Mouse (Mus musculus) midbrain, embryonic 10.5 days (tissue): ENCODE results near the gene Alkal2. TPM values are rescaled to one million over a fixed set of nuclear protein-coding genes. Genes with fewer than 3 reads are reported as not detected.
A peak's percentile ranks its signal among the peaks of the same experiment; 100 is the strongest.

Source experiments
- DNase-seq: peaks from one replicate; pipeline ENCODE4 v3.0.0-alpha.2; 2017; ENCODE audit warnings: low spot score
- H3K27ac ChIP-seq: fragments of 300-500 bp; sonication (generic); replicated peaks from 2 replicates; pipeline ENCODE4 v1.5.1; 2016; ENCODE audit warnings: mild to moderate bottlenecking
- H3K27me3 ChIP-seq: fragments of 300-500 bp; sonication (generic); 2 replicates; pipeline ENCODE4 v1.6.1; 2016; ENCODE audit warnings: low read depth, mild to moderate bottlenecking; ENCODE audit not compliant: poor library complexity, severe bottlenecking
- H3K36me3 ChIP-seq: fragments of 300-500 bp; sonication (generic); 2 replicates; pipeline ENCODE4 v1.6.1; 2016; ENCODE audit warnings: mild to moderate bottlenecking, moderate library complexity
- H3K4me1 ChIP-seq: fragments of 300-500 bp; sonication (generic); 2 replicates; pipeline ENCODE4 v1.6.1; 2016
- H3K4me3 ChIP-seq: fragments of 300-500 bp; sonication (generic); 2 replicates; pipeline ENCODE4 v1.5.1; 2016; ENCODE audit warnings: mild to moderate bottlenecking, moderate library complexity
- H3K9me3 ChIP-seq: fragments of 300-500 bp; sonication (generic); replicated peaks from 2 replicates; pipeline ENCODE4 v1.6.1; 2016; ENCODE audit warnings: mild to moderate bottlenecking
- WGBS: fragments of 180-500 bp; shearing (Covaris S2); methylation state at CpG from one replicate; pipeline ENCODE4 v1.1.7; 2016; 5-methylcytosine and 5-hydroxymethylcytosine counted together
- polyA plus RNA-seq: library from polyadenylated mRNA; unstranded; fragments of >200 nt; fragmentation: Nextera tagmentation; extraction: Ambion mirVana; gene quantifications from 2 replicates; pipeline ENCODE4 v1.2.1, GENCODE M21; 2016

Gene Alkal2
- polyA plus RNA-seq, 1 experiment from 2014 or later: 0.38 TPM

DNA sequence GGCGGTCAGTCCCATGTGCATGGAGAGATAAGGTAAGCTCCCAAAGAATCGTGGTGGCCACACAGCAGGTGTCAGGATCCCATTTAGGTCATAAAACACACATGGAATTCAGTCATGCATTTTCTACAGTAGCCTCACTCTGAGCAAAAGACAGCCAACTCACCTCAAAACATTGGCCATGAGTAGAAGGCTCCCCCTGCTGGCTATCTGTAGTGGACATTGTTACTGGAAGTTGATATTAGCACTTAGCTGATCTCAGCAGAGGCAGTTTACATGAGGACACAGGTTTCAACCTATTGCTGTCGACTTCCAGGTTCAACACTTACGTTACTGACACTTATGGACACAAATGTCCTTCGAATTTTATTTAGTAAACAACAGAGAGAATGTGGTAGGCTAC lies 5.9 kb downstream of the Alkal2 start:
- peaks cover 11% of the 10 kb centered on the region for H3K36me3 ChIP-seq
- peaks cover 24% of the 10 kb centered on the region for H3K27me3 ChIP-seq
- H3K27ac ChIP-seq: no peak overlapping the region
- DNase-seq: peak; percentile 47
- 40% methylated on average over 5 of the region's 5 CpGs for whole genome bisulfite sequencing
- H3K4me3 ChIP-seq: no peak overlapping the region
- H3K4me1 ChIP-seq: no peaks in the 10 kb centered on the region
- no peaks in the 10 kb centered on the region for H3K9me3 ChIP-seq

DNA sequence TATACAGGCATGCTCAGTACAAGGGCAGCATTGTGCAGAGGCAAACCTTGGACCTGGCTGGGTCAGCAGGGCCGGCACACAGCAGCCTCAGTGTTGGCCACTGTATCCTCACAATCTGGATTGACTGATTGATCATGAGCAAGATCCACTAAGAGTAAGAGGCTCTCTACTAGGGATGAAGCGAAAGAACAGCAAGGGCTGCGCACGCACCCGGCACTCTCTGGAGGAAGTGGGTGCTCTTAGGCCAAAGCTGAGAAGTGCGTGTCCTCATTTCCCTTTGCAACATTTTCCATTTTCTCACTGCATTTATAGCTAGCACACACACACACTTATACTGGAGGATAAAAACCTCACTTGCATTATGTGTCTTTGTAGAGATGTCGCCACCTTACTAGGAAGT lies 7.3 kb downstream of the Alkal2 start:
- 85% methylated on average over 7 of the region's 7 CpGs for WGBS
- H3K4me1 ChIP-seq: no peaks in the 10 kb centered on the region
- no peak overlapping the region for H3K27ac ChIP-seq
- no peak for DNase-seq
- H3K9me3 ChIP-seq: no peaks in the 10 kb centered on the region
- peaks cover 11% of the 10 kb centered on the region for H3K27me3 ChIP-seq
- no peak overlapping the region for H3K4me3 ChIP-seq
- H3K36me3 ChIP-seq: peaks cover 18% of the 10 kb centered on the region

DNA sequence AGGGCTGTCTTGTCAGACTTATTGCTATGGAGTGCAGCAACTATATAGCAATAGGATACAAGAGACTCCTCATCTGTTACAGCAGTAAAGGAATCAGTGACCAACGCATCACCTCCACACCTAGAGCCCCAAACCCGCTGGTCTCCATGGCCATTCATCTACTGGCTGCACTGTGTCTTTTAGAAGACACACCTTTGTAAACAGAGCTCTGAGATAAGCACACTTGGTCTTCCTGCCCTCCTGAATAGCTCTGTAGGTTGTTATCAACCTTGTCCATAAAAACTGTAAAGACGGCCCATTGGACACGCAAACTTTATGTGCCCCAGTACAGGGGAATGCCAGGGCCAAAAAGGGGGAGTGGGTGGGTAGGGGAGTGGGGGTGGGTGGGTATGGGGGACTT lies 12.9 kb downstream of the Alkal2 start:
- no peak overlapping the region for H3K27ac ChIP-seq
- H3K4me3 ChIP-seq: no peak overlapping the region
- no peak for DNase-seq
- 94% methylated on average over 4 of the region's 4 CpGs for WGBS
- H3K36me3 ChIP-seq: peaks cover 54% of the 10 kb centered on the region
- no peaks in the 10 kb centered on the region for H3K9me3 ChIP-seq
- no peaks in the 10 kb centered on the region for H3K27me3 ChIP-seq
- no peaks in the 10 kb centered on the region for H3K4me1 ChIP-seq

DNA sequence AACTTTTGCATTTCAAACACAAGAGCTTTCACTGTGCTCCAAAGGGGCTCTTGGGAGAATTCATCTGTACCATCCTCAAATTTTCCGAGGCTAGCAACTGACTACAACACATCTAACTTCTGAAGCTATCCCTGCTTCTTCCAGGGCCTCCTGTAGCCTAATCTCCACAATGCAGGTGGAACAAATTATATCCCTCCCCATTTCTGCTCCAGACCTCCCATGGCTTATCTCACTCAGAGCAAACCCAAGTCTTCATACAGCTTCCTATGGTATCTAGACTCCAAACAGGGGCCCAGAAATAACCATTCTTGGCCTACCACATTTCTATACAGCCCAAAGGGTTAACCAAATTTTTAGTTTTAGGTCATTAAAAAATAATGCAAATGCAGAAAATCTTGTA lies 24.5 kb downstream of the Alkal2 start:
- WGBS: 88% methylated on average over 1 of the region's 1 CpGs
- no peaks in the 10 kb centered on the region for H3K27me3 ChIP-seq
- peaks cover 24% of the 10 kb centered on the region for H3K4me1 ChIP-seq
- H3K9me3 ChIP-seq: no peaks in the 10 kb centered on the region
- DNase-seq: no peak
- peaks cover 21% of the 10 kb centered on the region for H3K36me3 ChIP-seq
- no peak overlapping the region for H3K4me3 ChIP-seq
- H3K27ac ChIP-seq: no peak overlapping the region

DNA sequence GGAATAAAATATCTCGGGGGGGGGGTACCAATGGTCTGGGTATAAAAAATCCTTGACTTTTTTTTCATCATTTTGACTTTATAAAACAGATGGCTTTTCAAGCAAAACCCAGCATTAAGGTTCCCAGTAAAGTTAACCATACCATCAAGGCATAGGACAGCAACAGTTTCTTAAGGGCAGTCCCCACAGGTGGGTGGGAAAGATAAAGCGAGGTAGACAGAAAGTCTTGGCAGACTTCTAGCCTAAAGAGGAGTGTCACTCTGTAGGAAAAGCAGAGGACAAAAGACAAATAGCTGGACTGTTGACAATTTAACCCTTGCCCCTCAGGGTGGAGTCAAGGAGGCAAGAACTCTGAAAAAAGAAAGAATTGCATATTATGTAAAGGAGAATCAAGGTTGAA lies 25.8 kb downstream of the Alkal2 start:
- peak overlapping the region; percentile 69 for H3K4me3 ChIP-seq

DNA sequence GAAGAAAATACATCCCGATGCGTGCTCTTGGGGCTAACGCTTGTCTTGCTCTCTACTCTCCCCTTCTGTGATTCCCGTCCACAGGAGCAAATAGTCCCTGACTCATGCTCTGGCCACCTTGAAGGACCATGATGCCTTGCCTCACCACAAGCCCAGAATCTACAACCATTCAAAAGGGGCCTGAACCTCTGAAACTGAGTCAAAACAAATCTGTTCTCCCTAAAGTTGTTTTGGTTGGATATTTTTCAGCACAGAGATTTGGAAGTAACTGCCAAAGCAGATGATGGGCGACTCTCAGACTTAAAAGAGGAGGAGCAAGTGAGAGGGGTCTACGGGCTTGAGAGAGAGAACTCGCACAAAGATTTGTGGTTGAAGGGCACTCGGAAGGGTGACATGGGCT lies 26.7 kb downstream of the Alkal2 start:
- H3K27me3 ChIP-seq: no peaks in the 10 kb centered on the region
- peak overlapping the region; percentile 69 for H3K4me3 ChIP-seq
- 15% methylated on average over 8 of the region's 8 CpGs for WGBS
- no peak for DNase-seq
- no peaks in the 10 kb centered on the region for H3K36me3 ChIP-seq
- H3K27ac ChIP-seq: peak overlapping the region; percentile 88
- H3K9me3 ChIP-seq: no peaks in the 10 kb centered on the region
- H3K4me1 ChIP-seq: peaks cover 24% of the 10 kb centered on the region

More for the DNA sequence above, 25.8 kb downstream of the Alkal2 start:
- Histone ChIP-seq H3K4me1 (peaks cover 24% of the 10 kb centered on the region), H3K36me3 (peaks cover 9% of the 10 kb centered on the region), H3K27ac (no peak overlapping the region), H3K9me3 (no peaks in the 10 kb centered on the region), H3K27me3 (no peaks in the 10 kb centered on the region)
- DNase-seq: no peak
- WGBS: 89% methylated on average over 2 of the region's 2 CpGs

DNA sequence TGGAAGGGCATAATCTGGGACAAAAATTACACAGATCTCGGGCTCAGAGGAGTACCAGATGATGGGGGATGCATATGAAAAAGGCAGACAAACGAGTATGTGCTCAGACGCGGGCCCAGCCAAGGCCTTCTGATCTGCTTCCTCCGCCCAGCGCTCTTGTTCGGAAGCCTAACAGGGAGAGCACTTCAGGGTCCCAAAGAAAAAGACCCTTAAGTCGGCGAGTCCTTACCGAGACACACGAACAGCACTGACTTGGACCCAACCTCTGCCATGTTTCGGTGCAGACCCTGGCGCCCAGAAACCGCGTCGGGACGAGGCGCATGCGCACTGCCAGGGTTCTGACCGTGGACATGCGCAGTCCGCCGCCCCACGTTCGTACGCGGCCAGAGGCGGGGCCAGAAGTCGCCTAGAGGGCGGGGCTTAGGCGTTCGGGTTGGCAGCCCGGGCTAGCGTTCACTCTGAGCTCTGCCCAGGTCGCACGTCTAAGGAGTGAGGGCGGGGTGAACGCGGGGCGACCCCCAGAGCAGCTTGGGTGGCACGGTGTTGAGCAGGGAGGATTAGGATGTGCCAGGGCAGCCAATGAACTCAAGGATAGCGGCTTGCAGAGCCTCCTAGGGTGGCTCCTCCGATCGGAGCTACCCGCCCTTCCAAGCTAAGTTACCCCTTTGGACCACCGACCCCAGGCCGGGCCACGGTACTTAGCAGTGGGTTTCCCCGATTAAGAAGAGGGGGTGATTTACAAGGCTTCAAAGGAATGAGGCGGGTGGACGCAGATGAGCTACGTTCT lies 27.3 kb downstream of the Alkal2 start, which contains the start of the genes Acp1 and Sh3yl1:
Gene Acp1 (minus strand): TSS at position 329 of the 787 bp plus-strand sequence.
Gene Sh3yl1 (plus strand): TSS at position 408 of the 787 bp plus-strand sequence.
- DNase-seq: peak; percentile 92
- Histone ChIP-seq H3K4me1 (peaks cover 24% of the 10 kb centered on the region), H3K27me3 (no peaks in the 10 kb centered on the region), H3K4me3 (peak within 1 kb of the TSS; percentile 69), H3K9me3 (no peaks in the 10 kb centered on the region), H3K27ac (peak within 1 kb of the TSS; percentile 88), H3K36me3 (no peaks in the 10 kb centered on the region)
- WGBS: under 1% methylated on average over 52 of the region's 52 CpGs

DNA sequence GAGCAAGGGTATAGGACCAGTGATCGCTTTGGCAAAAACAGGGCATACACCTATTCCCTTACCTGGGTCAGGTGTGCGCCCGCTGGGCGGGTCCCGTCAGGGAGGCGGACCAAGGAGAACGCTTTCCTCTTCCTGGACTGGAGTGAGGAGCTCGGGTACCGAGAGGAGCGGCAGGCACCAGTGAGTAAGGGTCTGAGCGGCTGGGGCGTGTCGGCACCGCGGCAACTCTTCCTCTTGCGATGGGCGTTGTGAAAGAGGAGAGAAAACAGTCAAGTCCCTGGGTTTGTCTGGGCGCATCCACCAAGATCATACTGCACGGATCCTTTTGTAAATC lies 27.9 kb downstream of the Alkal2 start:
- Histone ChIP-seq H3K36me3 (no peaks in the 10 kb centered on the region), H3K4me1 (peaks cover 24% of the 10 kb centered on the region), H3K9me3 (no peaks in the 10 kb centered on the region), H3K27me3 (no peaks in the 10 kb centered on the region), H3K27ac (peak overlapping the region; percentile 88), H3K4me3 (peak overlapping the region; percentile 69)
- DNase-seq: peak; percentile 43
- 0% methylated on average over 19 of the region's 19 CpGs for WGBS

DNA sequence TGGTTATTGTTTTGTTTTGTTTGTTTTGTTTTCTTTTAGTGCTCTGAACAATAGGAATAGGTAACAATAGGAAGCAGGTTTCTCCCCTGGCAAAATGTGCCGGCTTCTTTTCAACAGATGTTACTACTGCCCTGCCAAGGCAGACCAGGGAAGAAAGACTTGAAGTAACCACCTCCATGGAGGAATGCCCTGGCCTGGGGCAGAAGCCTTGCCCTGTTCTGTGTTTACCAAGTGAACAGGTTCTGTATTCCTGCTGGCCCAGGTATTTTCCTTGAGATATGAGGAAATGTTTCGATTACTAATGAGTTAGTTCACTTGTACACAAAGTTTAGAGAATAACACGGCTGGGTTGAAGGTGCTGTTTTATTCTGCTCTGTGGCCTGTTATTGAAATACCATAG lies 28.7 kb downstream of the Alkal2 start:
- WGBS: 65% methylated on average over 3 of the region's 3 CpGs
- H3K27me3 ChIP-seq: no peaks in the 10 kb centered on the region
- no peaks in the 10 kb centered on the region for H3K9me3 ChIP-seq
- DNase-seq: no peak
- peak overlapping the region; percentile 69; the same call in 1 of the 2 replicates for H3K4me3 ChIP-seq
- H3K36me3 ChIP-seq: no peaks in the 10 kb centered on the region
- H3K27ac ChIP-seq: no peak overlapping the region
- peaks cover 24% of the 10 kb centered on the region for H3K4me1 ChIP-seq

DNA sequence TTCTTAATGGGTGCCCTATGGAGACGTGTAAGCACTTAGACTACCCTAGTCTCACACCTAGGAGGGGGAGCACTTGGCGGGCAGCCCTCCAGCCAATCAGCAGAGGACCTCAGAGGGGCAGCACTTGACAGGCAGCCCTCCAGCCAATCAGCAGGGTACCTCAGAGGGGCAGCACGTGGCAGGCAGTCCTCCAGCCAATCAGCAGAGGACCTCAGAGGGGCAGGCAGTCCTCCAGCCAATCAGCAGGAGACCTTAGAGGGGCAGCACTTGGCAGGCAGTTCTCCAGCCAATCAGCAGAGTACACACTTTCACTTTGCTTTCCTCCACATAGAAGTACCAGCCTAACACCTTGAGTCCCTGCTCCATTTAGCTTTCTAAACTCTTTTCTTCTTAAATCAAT lies 38.3 kb downstream of the Alkal2 start:
- no peaks in the 10 kb centered on the region for H3K4me1 ChIP-seq
- no peak for DNase-seq
- H3K9me3 ChIP-seq: no peaks in the 10 kb centered on the region
- H3K27ac ChIP-seq: no peak overlapping the region
- H3K36me3 ChIP-seq: no peaks in the 10 kb centered on the region
- 83% methylated on average over 3 of the region's 3 CpGs for WGBS
- no peaks in the 10 kb centered on the region for H3K27me3 ChIP-seq
- H3K4me3 ChIP-seq: no peak overlapping the region

DNA sequence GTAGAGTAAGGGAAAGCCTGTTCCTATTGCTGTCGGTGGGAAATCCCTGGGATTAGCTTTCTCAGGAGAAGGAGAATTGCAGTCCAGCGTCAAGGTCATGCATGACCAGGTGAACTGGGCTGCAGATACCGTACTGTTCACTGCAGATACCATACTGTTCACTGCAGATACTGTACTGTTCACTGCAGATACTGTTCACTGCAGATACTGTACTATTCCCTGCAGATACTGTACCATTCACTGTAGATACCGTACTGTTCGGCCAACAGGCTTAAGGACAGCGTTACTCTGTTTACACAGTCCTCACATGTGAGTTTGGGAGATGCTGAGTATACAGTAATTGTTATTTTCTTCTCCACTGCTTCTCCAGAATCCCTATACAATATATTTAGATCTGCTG lies 44.1 kb downstream of the Alkal2 start:
- Histone ChIP-seq H3K36me3 (no peaks in the 10 kb centered on the region), H3K27me3 (no peaks in the 10 kb centered on the region), H3K4me1 (no peaks in the 10 kb centered on the region), H3K27ac (no peak overlapping the region), H3K9me3 (no peaks in the 10 kb centered on the region), H3K4me3 (no peak overlapping the region)
- WGBS: 90% methylated on average over 6 of the region's 6 CpGs
- no peak for DNase-seq

DNA sequence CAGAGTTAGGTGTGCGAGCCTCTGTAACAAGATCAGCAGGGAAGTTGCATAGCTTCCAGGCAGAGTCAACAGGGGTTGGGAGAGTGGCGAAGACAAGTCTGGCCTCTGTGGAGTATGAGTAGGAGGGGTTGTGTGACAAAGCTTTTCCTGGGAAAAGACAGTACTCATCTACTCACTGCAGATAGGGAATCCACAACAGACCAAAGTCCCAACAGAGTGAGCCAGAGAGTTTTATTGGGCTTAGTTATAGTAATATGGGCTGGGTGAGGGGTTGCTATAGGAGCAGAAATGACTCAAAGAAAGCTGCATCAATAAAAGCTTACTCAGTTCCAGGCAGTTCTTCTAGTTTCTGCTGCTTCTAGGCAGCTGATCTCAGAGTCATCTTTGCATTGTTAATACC lies 49.2 kb downstream of the Alkal2 start:
- WGBS: 90% methylated on average over 2 of the region's 2 CpGs
- no peak for DNase-seq

DNA sequence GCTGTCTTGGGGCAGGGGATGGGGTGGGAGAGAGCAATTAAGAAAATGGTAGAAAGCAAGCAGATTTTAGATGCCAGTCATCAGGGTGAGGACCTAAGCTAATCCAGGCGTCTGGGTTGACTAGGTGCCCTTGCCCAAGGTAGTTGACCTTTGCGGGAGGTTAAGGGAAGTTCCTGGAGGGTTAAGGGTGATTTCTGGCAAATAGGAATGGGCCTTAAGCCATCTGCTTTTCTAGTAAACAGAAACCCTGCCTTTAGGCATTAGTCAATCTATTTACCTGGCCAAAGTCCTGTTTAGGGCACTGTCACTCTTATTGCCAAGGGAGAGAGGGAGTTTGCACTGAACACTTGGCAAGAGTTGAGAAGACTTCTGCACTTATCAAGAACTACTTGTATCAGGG lies 52.8 kb downstream of the Alkal2 start:
- Histone ChIP-seq H3K36me3 (0 out of 2 replicates have a peak, but pooled peaks cover 8% of the 10 kb centered on the region), H3K4me3 (no peak overlapping the region), H3K9me3 (no peaks in the 10 kb centered on the region), H3K27ac (no peak overlapping the region), H3K27me3 (no peaks in the 10 kb centered on the region), H3K4me1 (no peaks in the 10 kb centered on the region)
- DNase-seq: no peak
- 78% methylated on average over 2 of the region's 2 CpGs for WGBS

More for the DNA sequence above, 49.2 kb downstream of the Alkal2 start:
- Histone ChIP-seq H3K4me3 (no peak overlapping the region), H3K4me1 (no peaks in the 10 kb centered on the region), H3K27me3 (no peaks in the 10 kb centered on the region), H3K9me3 (no peaks in the 10 kb centered on the region), H3K27ac (no peak overlapping the region), H3K36me3 (no peaks in the 10 kb centered on the region)
